Mouse (Mus musculus) liver, embryonic 13.5 days (tissue): ENCODE measurements around the gene Hyal1. TPM values are rescaled to one million over a fixed set of nuclear protein-coding genes. Genes with fewer than 3 reads are reported as not detected.

Experiments used
- ATAC-seq: fragments of 200-750 bp; cut with Nextera tagmentation; 2 replicates; pipeline ENCODE4 v1.8.0; 2017; ENCODE audit warnings: low read depth, mild to moderate bottlenecking, moderate number of reproducible peaks, moderate library complexity
- DNase-seq: peaks from one replicate; pipeline ENCODE4 v3.0.0; 2022
- H3K27ac ChIP-seq: fragments of 300-500 bp; sonication (generic); 2 replicates; pipeline ENCODE4 v1.5.1; 2015; ENCODE audit warnings: moderate library complexity, mild to moderate bottlenecking, inconsistent platforms
- H3K27me3 ChIP-seq: fragments of 300-500 bp; sonication (generic); 2 replicates; pipeline ENCODE4 v1.6.1; 2015; ENCODE audit warnings: mild to moderate bottlenecking, inconsistent platforms
- H3K36me3 ChIP-seq: fragments of 300-500 bp; sonication (generic); 2 replicates; pipeline ENCODE4 v1.6.1; 2015; ENCODE audit warnings: mild to moderate bottlenecking, inconsistent platforms
- H3K4me1 ChIP-seq: fragments of 300-500 bp; sonication (generic); replicated peaks from 2 replicates; pipeline ENCODE4 v1.6.1; 2015; ENCODE audit warnings: inconsistent platforms
- H3K4me2 ChIP-seq: fragments of 300-500 bp; sonication (generic); 2 replicates; pipeline ENCODE4 v1.6.1; 2015; ENCODE audit warnings: inconsistent platforms, mild to moderate bottlenecking, moderate library complexity
- H3K4me3 ChIP-seq: fragments of 300-500 bp; sonication (generic); replicated peaks from 2 replicates; pipeline ENCODE4 v1.5.1; 2015; ENCODE audit warnings: mild to moderate bottlenecking, inconsistent platforms
- H3K9ac ChIP-seq: fragments of 300-500 bp; sonication (generic); 2 replicates; pipeline ENCODE4 v1.6.1; 2015; ENCODE audit warnings: mild to moderate bottlenecking, inconsistent platforms
- H3K9me3 ChIP-seq: fragments of 300-500 bp; sonication (generic); replicated peaks from 2 replicates; pipeline ENCODE4 v1.6.1; 2016; ENCODE audit warnings: inconsistent platforms
- WGBS: fragments of 180-500 bp; shearing (Covaris S2); methylation state at CpG from one replicate; pipeline ENCODE4 v1.1.7; 2015; ENCODE audit not compliant: insufficient replicate concordance; 5-methylcytosine and 5-hydroxymethylcytosine counted together
- polyA plus RNA-seq: library from polyadenylated mRNA; unstranded; fragments of >200 nt; fragmentation: Nextera tagmentation; extraction: Ambion mirVana; gene quantifications from 2 replicates; pipeline ENCODE4 v1.2.1, GENCODE M21; 2015

The Hyal1 gene
- 2.6 TPM in 2 replicates for polyA plus RNA-seq

- H3K9me3 ChIP-seq = no peaks in the 10 kb centered on the region
- H3K4me3 ChIP-seq = peak within 1 kb of the TSS; percentile 55
- H3K27ac ChIP-seq = peak within 1 kb of the TSS; percentile 82
- peak; percentile 77 for ATAC-seq
- H3K36me3 ChIP-seq = peaks cover 27% of the 10 kb centered on the region
- WGBS = 27% methylated on average over 16 of the region's 16 CpGs
- peaks cover 79% of the 10 kb centered on the region for H3K4me1 ChIP-seq
- DNase-seq = peak; percentile 78
- H3K4me2 ChIP-seq = peak within 1 kb of the TSS; percentile 78
- no peaks in the 10 kb centered on the region for H3K27me3 ChIP-seq
- H3K9ac ChIP-seq = peak within 1 kb of the TSS; percentile 73
These were observed at the start of gene Hyal1 for GRCm38 (mm10) chr9:107576357-107577107. Gene Hyal1 (plus strand): TSS chr9:107576927.

GRCm38 (mm10) chr9:107533791-107534407 is 42.8 kb upstream of the Hyal1 start, which contains the start of gene Tmem115:
Gene Tmem115 (plus strand): TSS chr9:107533945.
- Histone ChIP-seq H3K27me3 (0 out of 2 replicates have a peak, but pooled peaks cover 2% of the 10 kb centered on the region), H3K4me3 (peak within 1 kb of the TSS; percentile 71), H3K4me1 (peaks cover 42% of the 10 kb centered on the region), H3K27ac (peak within 1 kb of the TSS; percentile 83), H3K9me3 (no peaks in the 10 kb centered on the region), H3K9ac (peak within 1 kb of the TSS; percentile 89), H3K36me3 (peaks cover 25% of the 10 kb centered on the region), H3K4me2 (peak within 1 kb of the TSS; percentile 96)
- DNase-seq (peak; percentile 86), ATAC-seq (peak; percentile 96)
- WGBS = under 1% methylated on average over 48 of the region's 48 CpGs

GRCm38 (mm10) chr9:107534408-107535202 is 42.1 kb upstream of the Hyal1 start:
- peak overlapping the region; percentile 96 for H3K4me2 ChIP-seq
- under 1% methylated on average over 40 of the region's 40 CpGs for WGBS
- peaks cover 32% of the 10 kb centered on the region for H3K36me3 ChIP-seq
- DNase-seq = peak; percentile 26
- peak; percentile 30 for ATAC-seq
- peaks cover 46% of the 10 kb centered on the region for H3K4me1 ChIP-seq
- peak overlapping the region; percentile 89 for H3K9ac ChIP-seq
- 0 out of 2 replicates have a peak, but pooled peaks cover 2% of the 10 kb centered on the region for H3K27me3 ChIP-seq
- H3K9me3 ChIP-seq = no peaks in the 10 kb centered on the region
- peak overlapping the region; percentile 71 for H3K4me3 ChIP-seq
- H3K27ac ChIP-seq = peak overlapping the region; percentile 83

- no peak for DNase-seq
- no peaks in the 10 kb centered on the region for H3K27me3 ChIP-seq
- no peak overlapping the region for H3K27ac ChIP-seq
- H3K36me3 ChIP-seq = peaks cover 42% of the 10 kb centered on the region
- ATAC-seq = no peak
- peaks cover 64% of the 10 kb centered on the region for H3K4me1 ChIP-seq
- WGBS = 84% methylated on average over 7 of the region's 7 CpGs
- no peak overlapping the region for H3K9ac ChIP-seq
- no peak overlapping the region for H3K4me3 ChIP-seq
- no peak overlapping the region for H3K4me2 ChIP-seq
- no peaks in the 10 kb centered on the region for H3K9me3 ChIP-seq
These were observed 38.5 kb upstream of the Hyal1 start for GRCm38 (mm10) chr9:107538231-107538630.

GRCm38 (mm10) chr9:107538711-107539110 is 38.0 kb upstream of the Hyal1 start:
- Histone ChIP-seq H3K36me3 (peaks cover 46% of the 10 kb centered on the region), H3K4me1 (peaks cover 63% of the 10 kb centered on the region), H3K27me3 (no peaks in the 10 kb centered on the region), H3K9me3 (no peaks in the 10 kb centered on the region), H3K9ac (no peak overlapping the region), H3K27ac (no peak overlapping the region), H3K4me2 (no peak overlapping the region), H3K4me3 (no peak overlapping the region)
- DNase-seq (no peak), ATAC-seq (no peak)
- WGBS = 83% methylated on average over 3 of the region's 3 CpGs

GRCm38 (mm10) chr9:107539940-107540339 is 36.8 kb upstream of the Hyal1 start:
- WGBS = 93% methylated on average over 8 of the region's 8 CpGs
- no peaks in the 10 kb centered on the region for H3K9me3 ChIP-seq
- no peak for ATAC-seq
- no peaks in the 10 kb centered on the region for H3K27me3 ChIP-seq
- peaks cover 58% of the 10 kb centered on the region for H3K36me3 ChIP-seq
- no peak overlapping the region for H3K9ac ChIP-seq
- H3K4me3 ChIP-seq = no peak overlapping the region
- H3K4me2 ChIP-seq = no peak overlapping the region
- no peak for DNase-seq
- H3K4me1 ChIP-seq = peaks cover 58% of the 10 kb centered on the region
- no peak overlapping the region for H3K27ac ChIP-seq

- Histone ChIP-seq H3K9ac (no peak overlapping the region), H3K27ac (peak overlapping the region; percentile 63; the same call in 1 of the 2 replicates), H3K36me3 (peaks cover 61% of the 10 kb centered on the region), H3K4me2 (peak overlapping the region; percentile 93), H3K4me1 (peaks cover 55% of the 10 kb centered on the region), H3K4me3 (no peak overlapping the region), H3K9me3 (no peaks in the 10 kb centered on the region), H3K27me3 (no peaks in the 10 kb centered on the region)
- DNase-seq (no peak), ATAC-seq (no peak)
- WGBS = 62% methylated on average over 4 of the region's 4 CpGs
These were observed 36.3 kb upstream of the Hyal1 start for GRCm38 (mm10) chr9:107540420-107540819.

GRCm38 (mm10) chr9:107541005-107541404 is 35.7 kb upstream of the Hyal1 start:
- no peaks in the 10 kb centered on the region for H3K9me3 ChIP-seq
- H3K27me3 ChIP-seq = no peaks in the 10 kb centered on the region
- DNase-seq (no peak), ATAC-seq (no peak)
- H3K36me3 ChIP-seq = peaks cover 61% of the 10 kb centered on the region
- peak overlapping the region; percentile 63 for H3K27ac ChIP-seq
- peaks cover 52% of the 10 kb centered on the region for H3K4me1 ChIP-seq
- peak overlapping the region; percentile 79; the same call in 1 of the 2 replicates for H3K9ac ChIP-seq
- 41% methylated on average over 10 of the region's 10 CpGs for WGBS
- peak overlapping the region; percentile 93 for H3K4me2 ChIP-seq
- H3K4me3 ChIP-seq = peak overlapping the region; percentile 74

GRCm38 (mm10) chr9:107541474-107542351 is 35.0 kb upstream of the Hyal1 start, which contains the start of the genes Cyb561d2 and Nprl2:
Gene Cyb561d2 (minus strand): TSS chr9:107542193.
Gene Nprl2 (plus strand): TSS chr9:107542226.
- H3K4me3 ChIP-seq = peak within 1 kb of the TSS; percentile 74
- WGBS = under 1% methylated on average over 46 of the region's 46 CpGs
- no peaks in the 10 kb centered on the region for H3K9me3 ChIP-seq
- DNase-seq (peak; percentile 85), ATAC-seq (peak; percentile 81)
- H3K36me3 ChIP-seq = peaks cover 57% of the 10 kb centered on the region
- H3K9ac ChIP-seq = peak within 1 kb of the TSS; percentile 79
- H3K27ac ChIP-seq = peak within 1 kb of the TSS; percentile 80
- no peaks in the 10 kb centered on the region for H3K27me3 ChIP-seq
- H3K4me1 ChIP-seq = peaks cover 52% of the 10 kb centered on the region
- H3K4me2 ChIP-seq = peak within 1 kb of the TSS; percentile 93

- peak overlapping the region; percentile 80 for H3K27ac ChIP-seq
- ATAC-seq (0 out of 2 replicates have a peak, but pooled peaks have one; percentile 9), DNase-seq (no peak)
- peak overlapping the region; percentile 79 for H3K9ac ChIP-seq
- H3K4me2 ChIP-seq = peak overlapping the region; percentile 93
- H3K4me3 ChIP-seq = peak overlapping the region; percentile 74
- peaks cover 51% of the 10 kb centered on the region for H3K36me3 ChIP-seq
- no peaks in the 10 kb centered on the region for H3K27me3 ChIP-seq
- 2% methylated on average over 11 of the region's 11 CpGs for WGBS
- H3K4me1 ChIP-seq = peaks cover 52% of the 10 kb centered on the region
- no peaks in the 10 kb centered on the region for H3K9me3 ChIP-seq
These were observed 34.4 kb upstream of the Hyal1 start for GRCm38 (mm10) chr9:107542352-107542686.
